Mouse (Mus musculus) 3T3-L1 (cell line): Measurements from ENCODE around the gene Cstf3.

ENCODE experiments used
- DNase-seq: peaks from one replicate; pipeline ENCODE4 v3.0.0-alpha.2; 2015; ENCODE audit warnings: low read depth, low spot score

Cstf3 gene

DNA sequence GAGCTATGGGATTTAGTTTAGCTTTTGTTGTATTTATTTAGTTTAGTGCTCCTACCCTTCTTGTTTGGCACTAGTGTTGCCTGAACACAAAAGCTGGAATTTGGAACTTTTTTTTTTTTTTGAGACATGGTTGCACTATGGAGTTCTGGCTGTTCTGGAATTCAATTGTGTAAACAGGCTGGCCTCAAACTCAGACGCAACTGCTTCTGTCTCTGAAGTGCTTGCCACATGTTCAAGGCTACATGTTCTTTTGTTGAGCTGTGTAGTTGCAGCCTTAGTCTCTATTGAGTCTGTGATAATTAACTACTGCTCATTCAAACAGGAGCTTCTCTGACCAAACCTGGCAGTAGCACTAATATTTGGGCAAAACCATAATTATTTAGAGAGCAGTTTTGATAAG is 13.1 kb downstream of the Cstf3 start:
- no peak for DNase-seq

DNA sequence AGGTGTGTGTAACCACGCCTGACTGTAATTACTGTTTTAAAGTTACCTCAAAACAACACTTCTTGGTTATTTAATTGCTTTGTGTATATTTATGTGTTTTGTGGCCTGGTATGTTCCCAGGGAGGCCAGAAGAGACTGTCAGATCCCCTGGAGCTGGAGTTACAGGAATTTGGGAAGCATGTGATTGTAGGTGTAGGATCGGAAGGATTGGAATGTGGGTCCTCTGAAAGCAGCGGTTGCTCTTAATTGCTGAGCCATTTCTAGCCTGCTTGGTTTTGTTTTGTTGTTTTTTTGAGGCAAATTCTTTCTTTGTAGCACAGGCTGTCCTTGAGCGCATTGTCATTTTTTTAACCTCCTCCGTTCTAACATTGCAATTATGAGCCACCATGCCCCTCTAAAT is 14.4 kb downstream of the Cstf3 start:
- DNase-seq, result no peak

DNA sequence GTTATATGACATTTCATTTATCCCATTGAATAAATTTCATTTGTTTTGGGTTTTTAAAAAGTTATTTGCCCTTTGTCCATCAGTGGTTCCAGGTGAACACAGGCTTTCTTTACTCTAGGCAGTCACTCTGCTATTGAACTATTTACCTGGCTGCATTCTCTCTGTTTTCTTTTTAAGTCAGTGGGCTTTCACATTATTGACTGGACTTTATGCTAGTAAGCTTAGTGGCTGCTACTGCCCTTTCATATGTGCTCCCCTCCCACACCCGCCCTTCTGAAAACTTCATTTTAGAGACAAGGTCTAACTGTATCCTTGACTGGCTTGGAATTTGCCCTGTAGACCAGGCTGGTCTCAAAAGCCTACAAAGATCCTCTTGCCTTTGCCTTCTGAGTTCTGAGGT is 15.2 kb downstream of the Cstf3 start:
- no peak for DNase-seq

DNA sequence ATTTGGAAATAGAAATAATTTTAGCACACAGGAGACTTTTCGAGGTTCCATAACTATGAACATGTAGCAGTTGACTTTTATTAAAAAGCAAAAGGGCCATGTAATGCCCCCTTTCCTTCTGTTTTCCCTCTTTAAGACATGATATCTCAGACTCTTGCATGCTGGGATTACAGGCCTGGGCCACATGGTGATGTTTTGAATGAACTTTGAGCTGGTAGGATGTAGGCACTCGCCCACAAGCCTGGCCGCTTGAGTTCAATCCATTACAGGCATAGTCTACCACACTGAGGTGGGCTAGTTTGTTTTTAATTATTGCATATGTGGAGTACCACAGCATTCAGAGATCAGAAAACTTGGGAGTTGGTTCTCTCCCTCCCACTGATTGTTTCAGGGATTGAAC is 24.5 kb downstream of the Cstf3 start:
- no peak for DNase-seq

DNA sequence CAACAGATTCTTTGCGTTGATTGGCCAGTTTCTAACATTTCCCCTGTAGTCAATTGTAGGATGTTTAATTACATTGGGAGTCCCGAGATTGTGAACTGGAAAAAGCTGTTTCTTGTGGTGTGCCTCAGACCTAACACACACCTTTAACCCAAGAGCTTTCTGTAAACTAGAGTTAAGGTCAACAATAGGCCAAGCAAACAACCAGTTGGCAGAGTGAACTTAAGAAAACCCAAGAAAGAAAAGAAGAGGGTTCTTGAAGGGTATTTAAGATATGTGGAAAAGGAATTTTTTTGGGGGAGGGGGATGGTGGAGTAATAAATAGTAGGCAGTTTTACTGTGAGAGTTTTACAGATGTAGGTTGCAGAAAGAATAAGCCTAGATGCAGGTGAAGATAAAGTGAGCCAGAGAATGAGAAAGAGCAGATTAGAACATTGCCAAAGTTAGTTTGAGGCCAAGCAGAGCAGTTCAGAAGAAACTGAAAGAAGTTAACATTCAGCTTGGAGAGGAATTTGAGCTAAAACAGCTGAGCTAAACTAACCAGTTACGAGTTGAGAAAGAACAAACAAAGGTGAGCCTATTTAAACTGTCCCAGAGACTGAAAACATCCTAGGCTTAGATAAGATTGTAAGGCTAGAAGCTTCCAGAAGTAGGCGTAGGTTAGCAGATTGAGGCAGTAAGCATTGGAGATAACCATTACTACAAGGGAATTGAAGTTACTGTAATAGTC is 25.8 kb downstream of the Cstf3 start:
- no peak for DNase-seq

DNA sequence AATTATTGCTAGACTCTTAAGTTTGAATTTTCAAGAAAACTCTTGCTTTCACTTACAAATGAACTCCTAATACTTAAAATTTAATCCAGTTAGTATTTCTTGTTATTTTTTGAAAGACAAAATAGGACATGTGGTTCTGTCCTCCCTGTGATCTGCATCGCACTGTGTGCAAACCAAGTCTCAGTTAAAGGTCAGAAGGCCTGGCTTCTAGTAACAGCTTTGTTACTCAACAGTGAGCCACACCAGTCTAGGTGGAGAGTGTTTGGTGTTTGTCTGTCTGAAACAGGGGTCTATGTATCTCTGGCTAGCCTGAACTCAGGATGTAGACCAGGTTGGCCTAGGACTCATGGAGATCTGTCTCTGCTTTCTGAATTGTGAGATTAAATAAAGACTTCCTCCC is 68.3 kb downstream of the Cstf3 start:
- no peak for DNase-seq

DNA sequence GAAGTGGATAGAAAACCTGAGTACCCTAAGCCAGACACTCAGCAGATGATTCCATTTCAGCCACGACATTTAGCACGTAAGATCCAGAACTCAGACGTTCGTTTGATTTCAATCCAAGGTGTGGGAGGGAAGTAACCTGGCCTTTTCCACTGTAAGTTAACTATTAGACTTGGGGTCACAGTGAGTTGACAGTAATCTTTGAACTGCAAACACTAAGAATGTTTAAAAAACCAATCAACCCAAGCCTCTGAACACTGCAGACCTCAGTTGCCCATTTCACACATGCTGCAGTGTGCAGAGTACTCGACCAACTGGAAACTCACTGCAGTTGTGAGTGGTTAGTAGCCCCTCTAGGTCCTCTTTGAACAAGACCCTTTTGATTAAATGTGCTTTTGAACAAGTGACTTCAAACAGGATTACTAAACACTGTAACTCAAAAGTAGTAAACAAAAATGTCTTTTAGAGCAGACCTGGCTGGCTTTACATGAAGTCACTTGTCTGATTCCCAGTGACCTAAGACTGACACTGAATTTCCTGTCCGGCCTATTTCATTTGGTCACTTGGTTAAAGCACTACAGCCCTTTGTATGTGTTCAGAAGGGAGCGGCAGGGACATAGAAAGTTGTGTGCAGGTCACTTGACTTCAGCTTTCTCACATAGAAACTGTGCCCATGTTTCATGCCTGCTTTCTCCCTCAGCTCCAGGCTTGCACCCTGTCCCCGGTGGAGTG is 73.2 kb downstream of the Cstf3 start:
- no peak for DNase-seq

DNA sequence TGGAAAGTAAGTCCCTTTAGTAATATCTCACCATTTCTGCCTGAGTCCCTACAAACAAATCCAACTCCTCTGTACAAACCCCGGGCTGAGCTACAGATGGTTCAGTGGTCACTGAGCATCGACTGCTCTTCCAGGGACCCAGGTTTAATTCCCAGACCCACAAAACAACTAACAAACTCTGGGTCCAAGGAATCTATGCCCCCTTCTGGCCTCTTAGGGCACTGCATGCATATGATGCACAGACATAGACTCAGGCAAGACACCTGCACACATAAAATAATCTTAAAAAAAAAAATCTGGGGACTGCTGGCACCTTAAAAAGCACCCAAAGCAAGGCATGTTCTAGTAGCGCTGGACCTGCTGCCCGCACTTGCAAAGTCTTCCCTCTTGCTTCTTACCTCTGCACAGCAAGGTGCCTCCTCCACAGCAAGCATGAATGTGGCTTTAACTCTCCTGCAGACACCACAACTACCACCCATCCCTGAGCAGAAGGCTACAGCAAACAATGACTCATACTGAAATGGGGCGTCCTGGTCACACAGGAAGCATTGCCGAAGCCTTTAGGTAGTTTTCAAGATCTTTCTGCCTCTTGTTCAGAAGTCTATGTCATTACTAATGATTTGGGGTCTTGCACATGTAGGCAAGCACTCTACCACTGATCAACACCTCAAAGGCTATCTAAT is 78.9 kb downstream of the Cstf3 start:
- peak; percentile 27 for DNase-seq

DNA sequence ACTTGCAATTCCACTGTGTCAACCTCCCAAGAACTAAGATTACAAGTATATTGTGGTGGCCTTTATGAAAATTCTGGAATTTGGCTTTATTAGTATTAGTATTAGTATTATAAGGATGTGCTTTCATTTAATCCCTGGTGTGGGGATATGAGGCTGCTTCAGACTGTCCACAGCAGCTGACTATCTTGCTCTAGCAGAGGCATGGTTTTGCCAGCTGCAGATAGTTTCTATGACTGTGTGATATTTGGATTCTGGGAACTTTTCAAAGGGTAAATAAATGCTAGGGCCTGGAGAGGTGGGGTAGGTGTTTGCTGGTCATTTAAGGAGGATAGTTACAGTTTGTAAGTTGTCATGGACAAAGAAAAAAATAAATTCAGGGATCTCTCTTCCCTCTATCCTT is 81.4 kb downstream of the Cstf3 start:
- no peak for DNase-seq

DNA sequence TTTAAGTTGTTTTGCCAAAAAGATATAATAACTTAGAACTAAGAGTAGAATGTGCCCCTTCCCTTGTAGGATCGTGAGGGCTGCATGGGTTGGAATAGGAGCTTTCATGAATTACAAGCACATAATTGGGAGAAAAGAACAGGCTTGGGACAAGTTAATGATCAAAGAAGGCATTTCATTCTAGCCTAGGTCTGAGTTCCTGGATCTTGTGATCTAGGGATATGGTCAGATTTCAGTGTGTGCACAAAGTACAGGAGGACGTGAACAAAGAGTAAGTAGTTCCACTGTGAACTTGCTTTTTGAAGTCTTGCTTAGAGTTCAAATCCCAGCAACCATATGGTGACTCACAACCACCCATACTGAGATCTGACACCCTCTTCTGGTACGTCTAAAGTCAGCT is 87.0 kb downstream of the Cstf3 start:
- no peak for DNase-seq

DNA sequence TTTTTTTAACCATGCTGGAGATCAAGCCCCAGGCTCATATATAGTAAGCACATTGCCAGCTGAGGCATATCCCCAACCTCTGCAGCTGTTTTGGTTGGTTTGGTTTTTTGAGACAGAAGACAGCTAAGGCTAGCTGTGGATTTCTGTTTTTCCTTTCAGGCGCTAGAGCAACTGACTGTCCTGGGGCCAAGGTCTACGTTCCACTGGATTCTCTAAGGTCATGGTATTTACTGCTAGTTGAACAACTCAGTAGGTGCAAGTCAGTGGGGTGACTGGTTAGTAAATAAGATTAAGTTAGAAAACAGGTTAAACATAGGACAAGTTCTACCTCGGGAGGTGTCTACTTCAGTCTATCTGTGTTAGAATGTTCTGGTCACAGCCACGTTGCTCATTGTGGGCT is 94.4 kb downstream of the Cstf3 start:
- DNase-seq, result no peak

DNA sequence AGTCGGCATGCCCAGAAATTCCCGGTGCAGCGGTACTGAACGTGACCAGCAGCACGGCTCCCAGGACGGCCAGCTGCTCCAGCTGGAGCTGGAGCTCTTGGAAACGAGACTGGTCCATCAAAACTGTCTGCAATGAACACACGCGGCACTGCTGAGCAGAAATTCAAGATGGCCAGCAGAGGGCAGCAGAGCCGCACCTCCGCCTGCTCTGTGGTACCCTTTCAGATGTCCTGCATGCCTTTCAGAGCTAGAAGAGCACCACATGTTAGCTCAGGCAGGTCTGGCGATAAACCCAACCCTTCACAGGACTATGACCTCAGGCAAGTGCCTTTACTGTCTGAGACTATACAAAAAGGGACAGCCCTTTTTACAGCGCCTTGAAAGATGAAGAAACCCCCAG is 95.1 kb downstream of the Cstf3 start:
- DNase-seq, result peak; percentile 95

DNA sequence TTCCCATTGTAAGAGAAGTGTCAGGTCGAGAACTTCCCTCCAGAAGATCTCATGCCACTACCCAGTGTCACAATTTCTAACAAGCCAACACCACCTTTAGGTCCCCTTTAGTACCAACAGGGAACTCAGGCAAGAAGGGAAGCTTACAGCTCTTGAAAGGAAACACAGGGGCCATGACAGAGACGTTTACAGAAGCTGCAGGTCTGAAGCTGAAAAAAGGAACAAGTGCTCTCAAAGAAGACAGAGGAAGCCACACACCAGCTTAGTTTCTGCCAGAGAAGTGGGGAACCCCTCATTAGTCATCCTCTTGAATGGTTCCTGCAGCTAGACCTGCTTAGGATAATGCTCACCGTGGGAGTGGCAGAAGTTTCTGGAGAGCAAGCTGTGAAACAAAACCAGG is 96.9 kb downstream of the Cstf3 start:
- DNase-seq, result no peak

DNA sequence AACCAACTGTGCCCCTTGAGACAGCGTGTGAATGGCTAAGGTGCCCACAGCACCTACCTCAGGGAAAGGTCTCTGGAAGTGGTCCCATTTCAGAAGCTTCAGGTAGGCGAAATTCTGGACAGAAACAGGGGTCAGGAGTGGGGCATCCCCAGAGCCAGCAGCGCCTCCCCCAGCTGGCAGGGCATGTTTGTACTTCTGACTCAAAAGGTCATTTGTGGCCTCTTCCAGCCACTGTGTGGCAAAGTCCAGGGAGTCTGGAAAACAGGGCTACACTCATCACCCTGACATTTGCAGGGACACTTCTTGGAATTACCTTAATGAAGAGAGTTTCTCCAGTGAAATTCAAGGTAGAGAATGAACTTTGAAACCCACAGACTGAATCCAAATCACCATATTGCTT is 98.0 kb downstream of the Cstf3 start:
- no peak for DNase-seq

DNA sequence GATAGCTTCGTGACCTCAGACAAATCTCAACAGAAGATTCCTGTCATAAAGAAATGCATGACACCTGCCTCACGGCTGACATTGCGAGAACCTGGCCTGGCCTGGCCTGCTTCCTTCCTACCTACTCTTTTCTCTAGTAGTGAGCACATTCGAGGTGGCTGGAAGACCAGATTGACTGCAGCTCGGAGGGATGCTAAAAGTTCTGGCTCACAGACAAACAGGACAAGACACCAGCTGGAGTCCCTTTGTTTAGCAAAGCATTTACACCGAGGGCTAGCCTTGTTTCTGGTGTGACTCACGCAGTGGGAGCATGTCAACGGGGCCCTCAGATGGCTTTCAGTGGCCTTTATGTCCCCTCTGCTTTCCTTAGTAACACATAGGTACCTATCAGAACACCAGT is 98.4 kb downstream of the Cstf3 start:
- DNase-seq, result no peak

DNA sequence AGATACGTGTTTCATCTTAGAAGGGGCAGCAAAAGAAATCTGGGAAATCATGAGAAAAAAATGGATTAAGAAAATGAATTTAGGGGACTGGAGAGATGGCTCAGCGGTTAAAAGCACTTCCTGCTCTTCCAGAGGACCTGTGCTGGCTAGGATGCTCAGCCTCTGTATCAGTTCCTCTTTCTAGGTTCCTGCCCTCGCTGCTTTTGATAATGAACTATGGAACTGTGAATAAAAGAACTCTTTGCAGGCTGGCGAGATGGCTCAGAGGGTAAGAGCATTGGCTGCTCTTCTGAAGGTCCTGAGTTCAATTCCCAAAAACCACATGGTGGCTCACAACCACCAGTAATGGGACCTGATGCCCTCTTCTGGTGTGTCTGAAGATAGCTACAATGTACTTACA is 100.4 kb downstream of the Cstf3 start:
- DNase-seq, result no peak

DNA sequence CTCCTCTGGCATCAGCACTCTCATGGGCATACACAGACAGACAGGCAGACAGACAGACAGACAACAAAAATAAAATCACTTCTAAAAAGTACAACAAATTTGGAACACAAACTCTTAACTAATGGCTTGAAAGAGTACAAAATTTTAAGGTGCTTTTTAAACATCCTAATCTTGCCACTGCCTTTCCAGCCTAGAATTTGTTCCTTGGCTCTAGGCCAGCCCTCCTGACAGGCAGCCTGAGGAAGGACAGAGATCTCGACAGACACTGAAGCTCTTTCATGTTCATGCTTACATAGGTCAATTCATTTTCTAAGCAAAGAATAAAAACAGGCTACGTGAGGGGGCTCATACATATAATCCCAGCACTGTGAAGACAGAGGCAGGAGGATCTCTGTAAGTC is 102.2 kb downstream of the Cstf3 start:
- DNase-seq, result no peak

DNA sequence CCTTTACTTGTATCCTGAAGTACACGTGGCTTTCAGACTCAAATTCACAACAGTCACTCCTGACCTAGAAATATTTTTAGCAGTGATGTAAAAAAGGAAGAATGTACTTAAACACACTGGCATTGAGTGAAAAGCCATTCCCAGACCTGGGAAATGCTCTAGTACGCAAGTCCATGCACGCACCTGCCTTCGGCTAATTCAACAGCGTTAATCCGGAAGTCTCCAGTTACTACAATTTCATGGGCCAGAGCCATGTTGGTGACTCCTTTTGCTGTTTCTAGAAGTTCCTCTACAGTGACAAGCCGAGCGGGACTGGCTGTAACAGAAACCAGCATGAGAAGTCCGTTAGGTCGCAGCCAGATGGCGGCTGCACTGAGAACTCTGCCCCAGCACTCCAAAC is 109.3 kb downstream of the Cstf3 start:
- DNase-seq, result no peak

DNA sequence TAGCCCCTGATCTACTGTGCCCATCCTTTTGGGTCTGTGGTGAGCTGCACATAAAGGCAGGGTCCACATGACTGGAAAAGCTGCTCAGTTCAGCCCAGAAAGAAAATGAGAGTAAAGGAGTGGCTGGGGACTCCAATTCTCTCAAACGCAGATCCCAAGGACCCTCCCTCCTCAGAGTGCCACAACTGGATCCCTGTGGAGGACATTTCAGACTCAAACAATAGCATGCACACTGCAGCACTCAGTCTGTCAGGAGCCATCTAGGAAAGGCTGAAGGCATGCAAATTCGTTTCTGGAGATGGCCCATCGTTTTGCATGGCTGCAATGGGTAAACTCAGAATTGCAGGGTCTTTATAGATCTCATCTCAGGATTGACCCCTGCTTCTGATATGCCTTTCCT is 112.8 kb downstream of the Cstf3 start:
- no peak for DNase-seq

DNA sequence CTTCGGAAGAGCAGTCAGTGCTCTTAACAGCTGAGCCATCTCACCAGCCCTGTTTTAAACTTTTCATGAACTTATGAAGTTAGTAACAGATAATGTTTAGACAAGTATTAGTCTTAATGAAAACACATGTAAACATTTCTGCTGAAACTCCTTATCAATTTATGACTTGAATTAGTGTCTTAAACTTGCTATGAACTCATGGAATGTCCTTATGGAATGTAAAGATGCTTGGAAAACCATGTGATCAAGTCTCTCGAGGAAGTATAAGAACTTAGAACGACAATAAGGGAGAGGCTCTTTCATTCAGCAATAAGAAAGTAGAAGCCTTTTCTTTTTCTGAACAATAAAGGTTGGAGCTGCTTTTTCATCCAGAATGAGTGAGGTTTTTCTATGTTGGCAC is 114.0 kb downstream of the Cstf3 start:
- DNase-seq, result no peak

DNA sequence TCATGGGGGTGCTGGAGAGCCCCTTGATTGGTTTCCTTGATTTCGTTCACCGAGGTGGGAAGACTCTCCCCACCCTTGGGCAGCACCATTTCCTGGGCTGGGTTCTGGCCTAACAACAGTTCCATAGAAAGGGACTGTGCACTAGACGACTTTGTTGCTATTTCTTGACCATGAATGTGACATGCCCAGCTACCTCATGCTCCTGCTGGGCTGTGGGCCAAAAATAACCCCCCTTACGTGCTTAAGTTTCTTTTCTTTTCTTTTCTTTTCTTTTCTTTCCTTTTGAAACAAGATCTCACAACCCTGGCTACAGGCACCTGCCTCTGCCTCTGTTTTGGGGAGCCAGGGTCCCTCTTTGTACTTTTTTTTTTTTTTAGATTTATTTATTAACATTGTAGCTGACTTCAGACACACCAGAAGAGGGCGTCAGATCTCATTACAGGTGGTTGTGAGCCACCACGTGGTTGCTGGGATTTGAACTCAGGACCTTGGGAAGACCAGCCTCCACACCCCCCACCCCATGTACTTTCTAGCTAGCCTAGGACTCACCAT is 119.5 kb downstream of the Cstf3 start:
- no peak for DNase-seq

DNA sequence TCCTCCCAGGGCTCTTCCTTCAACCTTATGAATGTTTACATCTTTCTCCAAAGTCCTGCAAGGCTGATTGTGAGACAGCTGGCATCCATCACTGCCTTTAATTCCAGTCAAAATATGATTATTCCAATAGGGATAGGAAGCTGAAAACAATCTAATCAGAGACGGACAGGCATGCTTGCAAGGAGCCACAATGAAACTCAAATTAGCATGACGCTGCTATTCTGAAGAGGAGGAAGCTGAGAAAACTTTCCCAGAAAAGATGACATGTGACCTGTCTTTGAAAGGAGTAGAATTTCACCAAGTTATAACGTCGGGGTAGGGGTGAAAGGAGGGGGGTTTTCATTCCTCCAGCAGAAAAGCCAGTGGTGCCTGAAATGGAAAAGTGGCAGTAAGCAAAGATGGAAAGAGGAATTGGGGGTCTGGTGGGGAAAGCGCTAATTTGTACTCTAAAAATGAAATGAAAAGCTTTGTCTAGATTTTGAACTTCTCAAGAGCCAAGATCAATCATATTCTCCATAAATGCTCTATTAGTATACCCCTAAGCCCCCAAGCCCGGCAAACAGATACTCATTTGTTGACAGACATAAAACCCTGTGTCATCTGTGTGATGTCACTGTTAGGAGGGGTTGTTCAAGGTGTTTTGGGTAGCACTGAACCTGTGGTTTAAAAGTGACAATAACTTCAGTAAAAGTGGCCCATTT is 120.5 kb downstream of the Cstf3 start:
- no peak for DNase-seq
